Mouse (Mus musculus): Measurements from ENCODE around the gene Tmem203. TPM values are rescaled to one million over a fixed set of nuclear protein-coding genes. Genes with fewer than 3 reads are reported as not detected.

Gene Tmem203
- total RNA-seq (2021) = 10 to 100 TPM; 35.7 to 38.8 TPM
- long read RNA-seq, transcript Tmem203-201 (1 exons, 854 nt) = major isoform, 14 of 14 reads
- long read RNA-seq, partial matches to known transcripts = 0 of 14 reads
- long read RNA-seq, other reads (novel, unspliced or antisense) = 0 of 14 reads

GRCm38 (mm10) chr2:25255284-25255779, at the start of gene Tmem203:
TSS of gene Tmem203 (plus strand) at chr2:25255439.
- DNase-seq (ENCODE audit: low spot score in 2 of 2) = peak; percentile 78 to 88

GRCm38 (mm10) chr2:25207593-25207992, 47.6 kb upstream of the Tmem203 start:
- no peak for DNase-seq (ENCODE audit: low spot score in 2 of 2)

- no peak for DNase-seq (ENCODE audit: low spot score in 2 of 2)
Observed at GRCm38 (mm10) chr2:25210686-25211085, 44.6 kb upstream of the Tmem203 start.

- DNase-seq (ENCODE audit: low spot score in 2 of 2) = peak; percentile 69 to 84
Observed at GRCm38 (mm10) chr2:25211121-25211670, 44.0 kb upstream of the Tmem203 start, which contains the start of gene Nelfb. TSS of gene Nelfb (minus strand) at chr2:25211489.

GRCm38 (mm10) chr2:25213266-25213865, 41.9 kb upstream of the Tmem203 start:
- no peak for DNase-seq (ENCODE audit: low spot score in 2 of 2)

GRCm38 (mm10) chr2:25214444-25214843, 40.8 kb upstream of the Tmem203 start, which contains the start of gene Stpg3:
TSS of gene Stpg3 (minus strand) at chr2:25214637.
- DNase-seq (ENCODE audit: low spot score in 2 of 2) = no peak

GRCm38 (mm10) chr2:25217666-25218065, 37.6 kb upstream of the Tmem203 start:
- DNase-seq (ENCODE audit: low spot score in 2 of 2) = no peak

- no peak for DNase-seq (ENCODE audit: low spot score in 2 of 2)
Observed at GRCm38 (mm10) chr2:25218445-25218844, 36.8 kb upstream of the Tmem203 start, which contains the start of gene Fam166a. TSS of gene Fam166a (plus strand) at chr2:25218745.

- no peak for DNase-seq (ENCODE audit: low spot score in 2 of 2)
Observed at GRCm38 (mm10) chr2:25221331-25221772, 33.9 kb upstream of the Tmem203 start.

- DNase-seq (ENCODE audit: low spot score in 2 of 2) = peak in 1 of 2 experiments; percentile 77
Observed at GRCm38 (mm10) chr2:25223681-25224491, 31.4 kb upstream of the Tmem203 start.

- DNase-seq (ENCODE audit: low spot score in 2 of 2) = no peak
Observed at GRCm38 (mm10) chr2:25224492-25224765, 30.8 kb upstream of the Tmem203 start, which contains the start of gene Tubb4b. TSS of gene Tubb4b (minus strand) at chr2:25224702.

GRCm38 (mm10) chr2:25224766-25225752, 30.2 kb upstream of the Tmem203 start:
- peak; percentile 100 for DNase-seq (ENCODE audit: low spot score in 2 of 2)

GRCm38 (mm10) chr2:25225811-25226379, 29.3 kb upstream of the Tmem203 start:
- no peak for DNase-seq (ENCODE audit: low spot score in 2 of 2)

- peak in 1 of 2 experiments; percentile 54 for DNase-seq (ENCODE audit: low spot score in 2 of 2)
Observed at GRCm38 (mm10) chr2:25226864-25227263, 28.4 kb upstream of the Tmem203 start.

- no peak for DNase-seq (ENCODE audit: low spot score in 2 of 2)
Observed at GRCm38 (mm10) chr2:25227406-25227805, 27.8 kb upstream of the Tmem203 start.

GRCm38 (mm10) chr2:25228431-25228889, 26.8 kb upstream of the Tmem203 start:
- DNase-seq (ENCODE audit: low spot score in 2 of 2) = peak; percentile 74 to 93

GRCm38 (mm10) chr2:25228995-25229530, 26.2 kb upstream of the Tmem203 start:
- no peak for DNase-seq (ENCODE audit: low spot score in 2 of 2)

- no peak for DNase-seq (ENCODE audit: low spot score in 2 of 2)
Observed at GRCm38 (mm10) chr2:25229582-25229981, 25.7 kb upstream of the Tmem203 start.

- no peak for DNase-seq (ENCODE audit: low spot score in 2 of 2)
Observed at GRCm38 (mm10) chr2:25230581-25230980, 24.7 kb upstream of the Tmem203 start.

- no peak for DNase-seq (ENCODE audit: low spot score in 2 of 2)
Observed at GRCm38 (mm10) chr2:25231038-25231437, 24.2 kb upstream of the Tmem203 start.
